Mouse (Mus musculus): Measurements from ENCODE around the gene Slc25a39.
"Not testable (repeated sequence)": the region's sequence is repeated elsewhere in the genome, so short reads cannot be mapped to it uniquely, and the experiment has no call there.

- TF ChIP-seq CTCF (IDR thresholded peaks at IDR 0.05; ENCODE audit: borderline replicate concordance, insufficient read depth, low read depth, low read length); POLR2A (IDR thresholded peaks at IDR 0.05; ENCODE audit: borderline replicate concordance, insufficient read depth, low read length): not testable (repeated sequence)
Measured at GRCm38 (mm10) chr11:102389436-102389835, 18.3 kb downstream of the Slc25a39 start.
